Mouse (Mus musculus): ENCODE data around the gene Arhgap10. TPM values are rescaled to one million over a fixed set of nuclear protein-coding genes. Genes with fewer than 3 reads are reported as not detected.

The Arhgap10 gene
- polyA plus RNA-seq, 1 experiment from 2014 or later, result 26.3 TPM

GRCm38 (mm10) chr8:77261215-77261614, 256.5 kb downstream of the Arhgap10 start:
- no peak overlapping the region for H3K4me2 ChIP-seq (ENCODE audit: low read depth, low read length)
- ATAC-seq (replicated peaks; ENCODE audit: insufficient number of reproducible peaks, low FRiP score, low TSS enrichment, low read depth) (no peak), DNase-seq (ENCODE audit: low spot score) (no peak)
- no peak overlapping the region for H3K27ac ChIP-seq (replicated peaks; ENCODE audit: low read depth, low read length)
- H3K9me3 ChIP-seq (replicated peaks; ENCODE audit: control insufficient read depth, low read length), result no peaks in the 10 kb centered on the region
- H3K9ac ChIP-seq (replicated peaks; ENCODE audit: low read length), result no peak overlapping the region
- 94% methylated on average over 6 of the region's 6 CpGs for WGBS
- no peak overlapping the region for H3K4me3 ChIP-seq (ENCODE audit: low read depth, low read length)
- H3K4me1 ChIP-seq (ENCODE audit: control insufficient read depth, insufficient read depth, low read length), result no peaks in the 10 kb centered on the region
- H3K27me3 ChIP-seq (ENCODE audit: control insufficient read depth, insufficient read depth, low read length), result no peaks in the 10 kb centered on the region
- H3K36me3 ChIP-seq (replicated peaks; ENCODE audit: control insufficient read depth, insufficient read depth, low read depth, low read length), result no peaks in the 10 kb centered on the region

- WGBS, result 94% methylated on average over 12 of the region's 12 CpGs
- DNase-seq (ENCODE audit: low spot score), result no peak
- H3K9ac ChIP-seq (replicated peaks; ENCODE audit: low read length), result no peak overlapping the region
- H3K4me3 ChIP-seq (ENCODE audit: low read depth, low read length), result no peak overlapping the region
- no peaks in the 10 kb centered on the region for H3K36me3 ChIP-seq (replicated peaks; ENCODE audit: control insufficient read depth, insufficient read depth, low read depth, low read length)
- H3K4me1 ChIP-seq (ENCODE audit: control insufficient read depth, insufficient read depth, low read length), result no peaks in the 10 kb centered on the region
- no peak overlapping the region for H3K4me2 ChIP-seq (ENCODE audit: low read depth, low read length)
- H3K27me3 ChIP-seq (ENCODE audit: control insufficient read depth, insufficient read depth, low read length), result no peaks in the 10 kb centered on the region
- ATAC-seq (replicated peaks; ENCODE audit: insufficient number of reproducible peaks, low FRiP score, low TSS enrichment, low read depth), result no peak
- H3K9me3 ChIP-seq (replicated peaks; ENCODE audit: control insufficient read depth, low read length), result no peaks in the 10 kb centered on the region
- no peak overlapping the region for H3K27ac ChIP-seq (replicated peaks; ENCODE audit: low read depth, low read length)
Observed at GRCm38 (mm10) chr8:77257085-77257451, 260.7 kb downstream of the Arhgap10 start.

- H3K4me1 ChIP-seq (ENCODE audit: control insufficient read depth, insufficient read depth, low read length), result no peaks in the 10 kb centered on the region
- 96% methylated on average over 5 of the region's 5 CpGs for WGBS
- H3K4me3 ChIP-seq (ENCODE audit: low read depth, low read length), result no peak overlapping the region
- no peaks in the 10 kb centered on the region for H3K27me3 ChIP-seq (ENCODE audit: control insufficient read depth, insufficient read depth, low read length)
- H3K9ac ChIP-seq (replicated peaks; ENCODE audit: low read length), result no peak overlapping the region
- ATAC-seq (replicated peaks; ENCODE audit: insufficient number of reproducible peaks, low FRiP score, low TSS enrichment, low read depth) (no peak), DNase-seq (ENCODE audit: low spot score) (no peak)
- no peak overlapping the region for H3K4me2 ChIP-seq (ENCODE audit: low read depth, low read length)
- H3K27ac ChIP-seq (replicated peaks; ENCODE audit: low read depth, low read length), result no peak overlapping the region
- no peaks in the 10 kb centered on the region for H3K9me3 ChIP-seq (replicated peaks; ENCODE audit: control insufficient read depth, low read length)
- no peaks in the 10 kb centered on the region for H3K36me3 ChIP-seq (replicated peaks; ENCODE audit: control insufficient read depth, insufficient read depth, low read depth, low read length)
Observed at GRCm38 (mm10) chr8:77256450-77257084, 261.2 kb downstream of the Arhgap10 start.

- no peak for ATAC-seq (replicated peaks; ENCODE audit: insufficient number of reproducible peaks, low FRiP score, low TSS enrichment, low read depth)
- Histone ChIP-seq H3K4me2 (ENCODE audit: low read depth, low read length) (no peak overlapping the region), H3K9me3 (replicated peaks; ENCODE audit: control insufficient read depth, low read length) (no peaks in the 10 kb centered on the region), H3K4me1 (ENCODE audit: control insufficient read depth, insufficient read depth, low read length) (no peaks in the 10 kb centered on the region), H3K9ac (replicated peaks; ENCODE audit: low read length) (no peak overlapping the region), H3K27me3 (ENCODE audit: control insufficient read depth, insufficient read depth, low read length) (no peaks in the 10 kb centered on the region), H3K36me3 (replicated peaks; ENCODE audit: control insufficient read depth, insufficient read depth, low read depth, low read length) (no peaks in the 10 kb centered on the region), H3K4me3 (ENCODE audit: low read depth, low read length) (no peak overlapping the region), H3K27ac (replicated peaks; ENCODE audit: low read depth, low read length) (no peak overlapping the region)
- 88% methylated on average over 5 of the region's 5 CpGs for WGBS
- DNase-seq (ENCODE audit: low spot score), result no peak
Observed at GRCm38 (mm10) chr8:77254466-77254865, 263.3 kb downstream of the Arhgap10 start.

- H3K36me3 ChIP-seq (replicated peaks; ENCODE audit: control insufficient read depth, insufficient read depth, low read depth, low read length), result no peaks in the 10 kb centered on the region
- H3K27ac ChIP-seq (replicated peaks; ENCODE audit: low read depth, low read length), result no peak overlapping the region
- H3K4me3 ChIP-seq (ENCODE audit: low read depth, low read length), result no peak overlapping the region
- no peaks in the 10 kb centered on the region for H3K9me3 ChIP-seq (replicated peaks; ENCODE audit: control insufficient read depth, low read length)
- no peak overlapping the region for H3K4me2 ChIP-seq (ENCODE audit: low read depth, low read length)
- ATAC-seq (replicated peaks; ENCODE audit: insufficient number of reproducible peaks, low FRiP score, low TSS enrichment, low read depth) (no peak), DNase-seq (ENCODE audit: low spot score) (no peak)
- 94% methylated on average over 5 of the region's 5 CpGs for WGBS
- no peaks in the 10 kb centered on the region for H3K27me3 ChIP-seq (ENCODE audit: control insufficient read depth, insufficient read depth, low read length)
- H3K4me1 ChIP-seq (ENCODE audit: control insufficient read depth, insufficient read depth, low read length), result no peaks in the 10 kb centered on the region
- no peak overlapping the region for H3K9ac ChIP-seq (replicated peaks; ENCODE audit: low read length)
Observed at GRCm38 (mm10) chr8:77251134-77251533, 266.6 kb downstream of the Arhgap10 start.

- no peaks in the 10 kb centered on the region for H3K36me3 ChIP-seq (replicated peaks; ENCODE audit: control insufficient read depth, insufficient read depth, low read depth, low read length)
- no peak for ATAC-seq (replicated peaks; ENCODE audit: insufficient number of reproducible peaks, low FRiP score, low TSS enrichment, low read depth)
- no peaks in the 10 kb centered on the region for H3K4me1 ChIP-seq (ENCODE audit: control insufficient read depth, insufficient read depth, low read length)
- H3K4me3 ChIP-seq (ENCODE audit: low read depth, low read length), result no peak overlapping the region
- no peaks in the 10 kb centered on the region for H3K27me3 ChIP-seq (ENCODE audit: control insufficient read depth, insufficient read depth, low read length)
- no peak overlapping the region for H3K27ac ChIP-seq (replicated peaks; ENCODE audit: low read depth, low read length)
- no peak overlapping the region for H3K9ac ChIP-seq (replicated peaks; ENCODE audit: low read length)
- 87% methylated on average over 3 of the region's 3 CpGs for WGBS
- H3K4me2 ChIP-seq (ENCODE audit: low read depth, low read length), result no peak overlapping the region
- no peaks in the 10 kb centered on the region for H3K9me3 ChIP-seq (replicated peaks; ENCODE audit: control insufficient read depth, low read length)
- no peak for DNase-seq (ENCODE audit: low spot score)
Observed at GRCm38 (mm10) chr8:77250094-77250493, 267.7 kb downstream of the Arhgap10 start.

GRCm38 (mm10) chr8:77241381-77241780, 276.4 kb downstream of the Arhgap10 start:
- no peak for DNase-seq (ENCODE audit: low spot score)
- Histone ChIP-seq H3K4me3 (ENCODE audit: low read depth, low read length) (no peak overlapping the region), H3K4me1 (ENCODE audit: control insufficient read depth, insufficient read depth, low read length) (no peaks in the 10 kb centered on the region), H3K27me3 (ENCODE audit: control insufficient read depth, insufficient read depth, low read length) (no peaks in the 10 kb centered on the region), H3K4me2 (ENCODE audit: low read depth, low read length) (no peak overlapping the region), H3K27ac (replicated peaks; ENCODE audit: low read depth, low read length) (no peak overlapping the region), H3K9ac (replicated peaks; ENCODE audit: low read length) (no peak overlapping the region), H3K9me3 (replicated peaks; ENCODE audit: control insufficient read depth, low read length) (no peaks in the 10 kb centered on the region), H3K36me3 (replicated peaks; ENCODE audit: control insufficient read depth, insufficient read depth, low read depth, low read length) (no peaks in the 10 kb centered on the region)
- WGBS, result 96% methylated on average over 3 of the region's 3 CpGs
- ATAC-seq (replicated peaks; ENCODE audit: insufficient number of reproducible peaks, low FRiP score, low TSS enrichment, low read depth), result no peak

GRCm38 (mm10) chr8:77239462-77239861, 278.3 kb downstream of the Arhgap10 start:
- Histone ChIP-seq H3K36me3 (replicated peaks; ENCODE audit: control insufficient read depth, insufficient read depth, low read depth, low read length) (no peaks in the 10 kb centered on the region), H3K4me1 (ENCODE audit: control insufficient read depth, insufficient read depth, low read length) (no peaks in the 10 kb centered on the region), H3K4me3 (ENCODE audit: low read depth, low read length) (no peak overlapping the region), H3K9ac (replicated peaks; ENCODE audit: low read length) (no peak overlapping the region), H3K4me2 (ENCODE audit: low read depth, low read length) (no peak overlapping the region), H3K9me3 (replicated peaks; ENCODE audit: control insufficient read depth, low read length) (no peaks in the 10 kb centered on the region), H3K27me3 (ENCODE audit: control insufficient read depth, insufficient read depth, low read length) (no peaks in the 10 kb centered on the region), H3K27ac (replicated peaks; ENCODE audit: low read depth, low read length) (no peak overlapping the region)
- DNase-seq (ENCODE audit: low spot score), result no peak
- ATAC-seq (replicated peaks; ENCODE audit: insufficient number of reproducible peaks, low FRiP score, low TSS enrichment, low read depth), result no peak
